31 mouse cellular contexts compared by ENCODE assay signal in genomic region chr15:40312226-40312625, GRCm38 (mm10).
DNase-seq lines count a peak whose midpoint lies in the region; ATAC-seq and TF ChIP-seq lines count a peak whose summit lies in the region.
"Had no signal": no experiment of that assay in that cellular context is flagged by ENCODE, and none has a peak within 500 bp of the region (broad histone marks: within the 10 kb centered on the region; RNA-seq: fewer than 3 reads in every experiment).

No protein-coding gene starts in this region.

- H3K9ac ChIP-seq in midbrain, postnatal 0 days (replicated peaks; ENCODE audit: low read length, poor library complexity, severe bottlenecking): no peak overlapping the region
- no peak overlapping the region for H3K9ac ChIP-seq in midbrain, embryonic 11.5 days (ENCODE audit: low read length)
- H3K9ac ChIP-seq in forebrain, embryonic 12.5 days: no peak overlapping the region
- H3K9ac ChIP-seq: embryonic facial prominence, embryonic 12.5 days; forebrain, embryonic 13.5 days; hindbrain, embryonic 12.5 days; intestine, embryonic 15.5 days; liver, embryonic 13.5 days; lung, embryonic 14.5 days had no signal

- H3K4me1 ChIP-seq in midbrain, postnatal 0 days (ENCODE audit: insufficient read depth, low read length): no peaks in the 10 kb centered on the region
- no peaks in the 10 kb centered on the region for H3K4me1 ChIP-seq in midbrain, embryonic 11.5 days (ENCODE audit: control insufficient read depth, insufficient read depth, low read length)
- no peaks in the 10 kb centered on the region for H3K4me1 ChIP-seq in forebrain, embryonic 12.5 days
- H3K4me1 ChIP-seq: embryonic facial prominence, embryonic 12.5 days; forebrain, embryonic 13.5 days; heart, embryonic 10.5 days; hindbrain, embryonic 12.5 days; intestine, embryonic 15.5 days; liver, embryonic 13.5 days; midbrain, embryonic 10.5 days had no signal

- WGBS in midbrain, postnatal 0 days: 60% methylated on average over 2 of the region's 2 CpGs
- WGBS in midbrain, embryonic 11.5 days: 89% methylated on average over 2 of the region's 2 CpGs
- WGBS in forebrain, embryonic 12.5 days: 82% methylated on average over 2 of the region's 2 CpGs

- no peak for TF ChIP-seq CTCF in midbrain, postnatal 0 days (IDR thresholded peaks at IDR 0.05)
- TF ChIP-seq CTCF in gastrocnemius, adult 2 months (IDR thresholded peaks at IDR 0.05): no peak

- no peaks in the 10 kb centered on the region for H3K27me3 ChIP-seq in midbrain, postnatal 0 days (ENCODE audit: insufficient read depth, low read length)
- H3K27me3 ChIP-seq in midbrain, embryonic 11.5 days (ENCODE audit: control insufficient read depth, insufficient read depth, low read length): no peaks in the 10 kb centered on the region
- no peaks in the 10 kb centered on the region for H3K27me3 ChIP-seq in forebrain, embryonic 12.5 days
- H3K27me3 ChIP-seq: CH12.LX; embryonic facial prominence, embryonic 12.5 days; forebrain, embryonic 13.5 days; hindbrain, embryonic 12.5 days; intestine, embryonic 15.5 days; liver, embryonic 13.5 days had no signal

- ATAC-seq in cerebellum, adult (ENCODE audit: insufficient number of reproducible peaks, low FRiP score, low TSS enrichment): peak; percentile 98
- no peak for ATAC-seq in midbrain, postnatal 0 days (ENCODE audit: low FRiP score)
- ATAC-seq in midbrain, embryonic 11.5 days (ENCODE audit: low FRiP score): no peak
- ATAC-seq in forebrain, embryonic 12.5 days (ENCODE audit: low FRiP score): no peak
- ATAC-seq: activated CD4-positive, CD25-positive, alpha-beta regulatory T cell, adult 4 months; forebrain, embryonic 13.5 days; hindbrain, postnatal 0 days; intestine, embryonic 15.5 days had no signal

- H3K4me2 ChIP-seq in midbrain, postnatal 0 days (ENCODE audit: low read depth, low read length, poor library complexity, severe bottlenecking): no peak overlapping the region
- H3K4me2 ChIP-seq in midbrain, embryonic 11.5 days: no peak overlapping the region
- no peak overlapping the region for H3K4me2 ChIP-seq in forebrain, embryonic 12.5 days
- H3K4me2 ChIP-seq: embryonic facial prominence, embryonic 12.5 days; forebrain, embryonic 13.5 days; hindbrain, embryonic 12.5 days; intestine, embryonic 15.5 days; liver, embryonic 13.5 days; lung, embryonic 14.5 days had no signal

- DNase-seq in cerebellum, postnatal 4 days (ENCODE audit: low spot score in 2 of 2): no peak
- DNase-seq in midbrain, postnatal 0 days (ENCODE audit: low spot score): peak; percentile 8
- no peak for DNase-seq in midbrain, embryonic 11.5 days (ENCODE audit: low spot score, missing footprints)
- DNase-seq in cerebellum, adult 9-10 months: peak; percentile 81
- peak; percentile 32 to 37 for DNase-seq in cerebellum, postnatal 36 days
- DNase-seq in gastrocnemius, adult 2 months: no peak
- DNase-seq: adrenal gland, adult 8-10 months; embryo, embryonic 11 days; gastrocnemius, postnatal 25 days; heart, adult 11 months; heart, postnatal 36 days; kidney, adult 2 months; kidney, postnatal 36 days; liver, embryonic 13.5 days; lung, embryonic 14.5 days; lung, postnatal 14 days; spleen, adult 18-20 months; thymus, postnatal 14 days had no signal

- H3K9me3 ChIP-seq in midbrain, postnatal 0 days (ENCODE audit: low read length): no peaks in the 10 kb centered on the region
- no peaks in the 10 kb centered on the region for H3K9me3 ChIP-seq in midbrain, embryonic 11.5 days (ENCODE audit: control insufficient read depth, low read length)
- no peaks in the 10 kb centered on the region for H3K9me3 ChIP-seq in forebrain, embryonic 12.5 days
- H3K9me3 ChIP-seq: embryonic facial prominence, embryonic 12.5 days; forebrain, embryonic 13.5 days; heart, embryonic 10.5 days; hindbrain, embryonic 12.5 days; intestine, embryonic 15.5 days; liver, embryonic 13.5 days; midbrain, embryonic 10.5 days had no signal

- no peaks in the 10 kb centered on the region for H3K36me3 ChIP-seq in midbrain, postnatal 0 days (ENCODE audit: insufficient read depth, low read length)
- H3K36me3 ChIP-seq in midbrain, embryonic 11.5 days (ENCODE audit: control insufficient read depth, insufficient read depth, low read length): no peaks in the 10 kb centered on the region
- H3K36me3 ChIP-seq in forebrain, embryonic 12.5 days (replicated peaks): no peaks in the 10 kb centered on the region
- H3K36me3 ChIP-seq: embryonic facial prominence, embryonic 12.5 days; heart, embryonic 10.5 days; hindbrain, embryonic 12.5 days; intestine, embryonic 15.5 days; liver, embryonic 13.5 days; midbrain, embryonic 10.5 days had no signal

- H3K4me3 ChIP-seq in midbrain, postnatal 0 days (ENCODE audit: low read depth, low read length): no peak overlapping the region
- H3K4me3 ChIP-seq in midbrain, embryonic 11.5 days (ENCODE audit: low read depth, low read length): no peak overlapping the region
- no peak overlapping the region for H3K4me3 ChIP-seq in gastrocnemius, adult 2 months
- H3K4me3 ChIP-seq in forebrain, embryonic 12.5 days (replicated peaks): no peak overlapping the region
- H3K4me3 ChIP-seq: embryonic facial prominence, embryonic 12.5 days; forebrain, embryonic 13.5 days; heart, embryonic 10.5 days; hindbrain, embryonic 12.5 days; intestine, embryonic 15.5 days; layer of hippocampus, adult 2 months; left cerebral cortex, adult 2 months; liver, embryonic 13.5 days; midbrain, embryonic 10.5 days had no signal

- intact Hi-C loops in gastrocnemius, adult 2 months (cut with DNase I): no loop called here

- H3K27ac ChIP-seq in midbrain, postnatal 0 days (ENCODE audit: low read depth, low read length): no peak overlapping the region
- H3K27ac ChIP-seq in midbrain, embryonic 11.5 days (ENCODE audit: low read depth, low read length): no peak overlapping the region
- no peak overlapping the region for H3K27ac ChIP-seq in gastrocnemius, adult 2 months
- no peak overlapping the region for H3K27ac ChIP-seq in forebrain, embryonic 12.5 days
- H3K27ac ChIP-seq: embryonic facial prominence, embryonic 12.5 days; forebrain, embryonic 13.5 days; heart, embryonic 10.5 days; hindbrain, embryonic 12.5 days; hindbrain, postnatal 0 days; intestine, embryonic 15.5 days; layer of hippocampus, adult 2 months; left cerebral cortex, adult 2 months; liver, embryonic 13.5 days; midbrain, embryonic 10.5 days had no signal

Comparison
In these comparisons a context has a peak if more than half of its experiments do, and no peak if none do; other contexts are left out.
1. DNase-seq: peak in midbrain, postnatal 0 days (single experiment), cerebellum, adult 9-10 months (single experiment) and cerebellum, postnatal 36 days (2 of 2); none in cerebellum, postnatal 4 days (0 of 2), midbrain, embryonic 11.5 days (single experiment) and gastrocnemius, adult 2 months (single experiment).